Comparison of ENCODE assay signal across 18 mouse cellular contexts in genomic region chr7:79255752-79256151, GRCm38 (mm10). TPM values are rescaled to one million over a fixed set of nuclear protein-coding genes. Genes with fewer than 3 reads are reported as not detected.
A peak's percentile ranks its signal among the peaks of the same experiment; 100 is the strongest.
DNase-seq lines count a peak whose midpoint lies in the region; ATAC-seq and TF ChIP-seq lines count a peak whose summit lies in the region.
"Had no signal": no experiment of that assay in that cellular context is flagged by ENCODE, and none has a peak within 500 bp of the region (broad histone marks: within the 10 kb centered on the region; RNA-seq: fewer than 3 reads in every experiment).

No protein-coding gene starts in this region.

- no peaks in the 10 kb centered on the region for H3K9me3 ChIP-seq in liver, embryonic 14.5 days (ENCODE audit: control insufficient read depth, low read length)
- H3K9me3 ChIP-seq in liver, embryonic 11.5 days (ENCODE audit: control insufficient read depth, low read length) = no peaks in the 10 kb centered on the region
- no peaks in the 10 kb centered on the region for H3K9me3 ChIP-seq in G1E (replicated peaks)
- no peaks in the 10 kb centered on the region for H3K9me3 ChIP-seq in liver, embryonic 16.5 days (replicated peaks; ENCODE audit: control insufficient read depth, low read length)
- H3K9me3 ChIP-seq in hindbrain, embryonic 14.5 days (ENCODE audit: control insufficient read depth, low read length) = no peaks in the 10 kb centered on the region
- H3K9me3 ChIP-seq: embryonic facial prominence, embryonic 15.5 days; forebrain, embryonic 13.5 days; hindbrain, embryonic 13.5 days; limb, embryonic 12.5 days; stomach, embryonic 15.5 days had no signal

- no peak for TF ChIP-seq POLR2A in cerebellum, adult 2 months (IDR thresholded peaks at IDR 0.05; ENCODE audit: borderline replicate concordance, insufficient read depth, low read length)

- ATAC-seq in liver, embryonic 14.5 days (ENCODE audit: insufficient read depth) = no peak
- ATAC-seq in liver, embryonic 11.5 days (replicated peaks; ENCODE audit: low FRiP score) = no peak
- no peak for ATAC-seq in G1E (ENCODE audit: extremely low read depth, insufficient number of reproducible peaks, low FRiP score, poor library complexity, severe bottlenecking)
- ATAC-seq in liver, embryonic 16.5 days (ENCODE audit: low read depth) = no peak
- no peak for ATAC-seq in activated CD4-positive, CD25-positive, alpha-beta regulatory T cell, adult 4 months
- ATAC-seq in hindbrain, embryonic 14.5 days (ENCODE audit: low FRiP score) = no peak
- ATAC-seq: forebrain, embryonic 13.5 days had no signal

- TF ChIP-seq EP300 in liver, embryonic 14.5 days (IDR thresholded peaks at IDR 0.05; ENCODE audit: low read depth) = no peak

- no peaks in the 10 kb centered on the region for H3K36me3 ChIP-seq in liver, embryonic 14.5 days (replicated peaks; ENCODE audit: control insufficient read depth, insufficient read depth, low read depth)
- H3K36me3 ChIP-seq in liver, embryonic 11.5 days (ENCODE audit: control insufficient read depth, insufficient read depth, low read length) = no peaks in the 10 kb centered on the region
- H3K36me3 ChIP-seq in G1E (replicated peaks) = no peaks in the 10 kb centered on the region
- H3K36me3 ChIP-seq in liver, embryonic 16.5 days (ENCODE audit: control insufficient read depth, insufficient read depth) = no peaks in the 10 kb centered on the region
- H3K36me3 ChIP-seq in hindbrain, embryonic 14.5 days (replicated peaks; ENCODE audit: control insufficient read depth, insufficient read depth) = no peaks in the 10 kb centered on the region
- H3K36me3 ChIP-seq: embryonic facial prominence, embryonic 15.5 days; hindbrain, embryonic 13.5 days; limb, embryonic 12.5 days; stomach, embryonic 15.5 days had no signal

- no peaks in the 10 kb centered on the region for H3K27me3 ChIP-seq in cerebellum, adult 2 months (ENCODE audit: control insufficient read depth, insufficient read depth, low read length)
- no peaks in the 10 kb centered on the region for H3K27me3 ChIP-seq in liver, embryonic 14.5 days (ENCODE audit: control insufficient read depth, insufficient read depth, low read length)
- no peaks in the 10 kb centered on the region for H3K27me3 ChIP-seq in liver, embryonic 11.5 days (replicated peaks; ENCODE audit: control insufficient read depth, insufficient read depth, low read length)
- peaks cover 30% of the 10 kb centered on the region for H3K27me3 ChIP-seq in G1E (ENCODE audit: insufficient read depth, low read length)
- H3K27me3 ChIP-seq in liver, embryonic 16.5 days (ENCODE audit: control insufficient read depth, insufficient read depth, low read depth, low read length) = no peaks in the 10 kb centered on the region
- no peaks in the 10 kb centered on the region for H3K27me3 ChIP-seq in hindbrain, embryonic 14.5 days (ENCODE audit: control insufficient read depth, insufficient read depth, low read length)
- H3K27me3 ChIP-seq: embryonic facial prominence, embryonic 15.5 days; forebrain, embryonic 13.5 days; hindbrain, embryonic 13.5 days; limb, embryonic 12.5 days; stomach, embryonic 15.5 days had no signal

- H3K27ac ChIP-seq in cerebellum, adult 2 months (ENCODE audit: insufficient read depth, low read length) = no peak overlapping the region
- no peak overlapping the region for H3K27ac ChIP-seq in liver, embryonic 14.5 days
- H3K27ac ChIP-seq in liver, embryonic 11.5 days (ENCODE audit: low read depth, low read length) = no peak overlapping the region
- 0 out of 2 replicates have a peak overlapping the region, but pooled peaks have one; percentile 16 for H3K27ac ChIP-seq in liver, embryonic 16.5 days (ENCODE audit: low read length)
- no peak overlapping the region for H3K27ac ChIP-seq in hindbrain, embryonic 14.5 days
- H3K27ac ChIP-seq: embryonic facial prominence, embryonic 15.5 days; forebrain, embryonic 13.5 days; hindbrain, embryonic 13.5 days; limb, embryonic 12.5 days; stomach, embryonic 15.5 days had no signal

- DNase-seq in cerebellum, adult 2 months = no peak
- DNase-seq in cerebellum, postnatal 4 days (ENCODE audit: low spot score in 2 of 2) = no peak
- DNase-seq in liver, embryonic 14.5 days (ENCODE audit: low read depth in 3 of 3, low spot score in 3 of 3) = no peak
- DNase-seq in liver, embryonic 11.5 days (ENCODE audit: low spot score) = no peak
- DNase-seq in G1E (ENCODE audit: low spot score) = no peak
- DNase-seq in hindbrain, embryonic 14.5 days (ENCODE audit: low spot score) = no peak
- DNase-seq: cerebellum, adult 11 months; kidney, adult 18-20 months; spleen, adult 18-20 months; thymus, postnatal 36 days had no signal

- TF ChIP-seq CTCF in cerebellum, adult 2 months (IDR thresholded peaks at IDR 0.05; ENCODE audit: borderline replicate concordance, insufficient read depth, low read depth, low read length) = 0 out of 2 replicates have a peak, but pooled peaks have one; percentile 16
- TF ChIP-seq CTCF in liver, embryonic 14.5 days (IDR thresholded peaks at IDR 0.05; ENCODE audit: low read depth) = peak; percentile 65
- TF ChIP-seq CTCF in G1E (IDR thresholded peaks at IDR 0.05; ENCODE audit: low read depth, low read length) = peak; percentile 15; the same call in 1 of the 2 replicates

- H3K4me3 ChIP-seq in cerebellum, adult 2 months (replicated peaks; ENCODE audit: insufficient read depth, low read depth, low read length) = no peak overlapping the region
- no peak overlapping the region for H3K4me3 ChIP-seq in liver, embryonic 14.5 days (ENCODE audit: insufficient read depth in 1 of 2, low read depth in 2 of 2, low read length in 2 of 2)
- no peak overlapping the region for H3K4me3 ChIP-seq in liver, embryonic 11.5 days (ENCODE audit: low read depth, low read length)
- no peak overlapping the region for H3K4me3 ChIP-seq in G1E (ENCODE audit: low read depth, low read length)
- no peak overlapping the region for H3K4me3 ChIP-seq in liver, embryonic 16.5 days (ENCODE audit: low read depth, low read length)
- H3K4me3 ChIP-seq in hindbrain, embryonic 14.5 days (replicated peaks; ENCODE audit: low read length) = no peak overlapping the region
- H3K4me3 ChIP-seq: embryonic facial prominence, embryonic 15.5 days; forebrain, embryonic 13.5 days; hindbrain, embryonic 13.5 days; limb, embryonic 12.5 days; stomach, embryonic 15.5 days had no signal

- H3K4me2 ChIP-seq in liver, embryonic 14.5 days (ENCODE audit: low read depth) = no peak overlapping the region
- no peak overlapping the region for H3K4me2 ChIP-seq in liver, embryonic 11.5 days
- H3K4me2 ChIP-seq in liver, embryonic 16.5 days (ENCODE audit: low read depth, low read length) = no peak overlapping the region
- no peak overlapping the region for H3K4me2 ChIP-seq in hindbrain, embryonic 14.5 days (replicated peaks)
- H3K4me2 ChIP-seq: embryonic facial prominence, embryonic 15.5 days; forebrain, embryonic 13.5 days; hindbrain, embryonic 13.5 days; limb, embryonic 12.5 days; midbrain, embryonic 11.5 days; stomach, embryonic 15.5 days had no signal

- 78% methylated on average over 10 of the region's 10 CpGs for WGBS in cerebellum, adult 2 months
- 70% methylated on average over 10 of the region's 10 CpGs for WGBS in liver, embryonic 14.5 days (ENCODE audit: insufficient replicate concordance)
- WGBS in liver, embryonic 11.5 days = 84% methylated on average over 10 of the region's 10 CpGs
- WGBS in liver, embryonic 16.5 days (ENCODE audit: insufficient replicate concordance) = 77% methylated on average over 10 of the region's 10 CpGs
- 86% methylated on average over 10 of the region's 10 CpGs for WGBS in hindbrain, embryonic 14.5 days

- H3K9ac ChIP-seq in liver, embryonic 14.5 days (replicated peaks) = no peak overlapping the region
- H3K9ac ChIP-seq in liver, embryonic 11.5 days (ENCODE audit: low read depth, low read length) = no peak overlapping the region
- H3K9ac ChIP-seq in liver, embryonic 16.5 days (ENCODE audit: low read depth, low read length) = no peak overlapping the region
- H3K9ac ChIP-seq in hindbrain, embryonic 14.5 days = no peak overlapping the region
- H3K9ac ChIP-seq: embryonic facial prominence, embryonic 15.5 days; forebrain, embryonic 13.5 days; hindbrain, embryonic 13.5 days; limb, embryonic 12.5 days; stomach, embryonic 15.5 days had no signal

- H3K4me1 ChIP-seq in cerebellum, adult 2 months (ENCODE audit: control insufficient read depth, insufficient read depth, low read length) = 0 out of 2 replicates have a peak, but pooled peaks cover 3% of the 10 kb centered on the region
- peaks cover 0 to 21% of the 10 kb centered on the region in 2 experiments; a peak in 2 of 4 replicates for H3K4me1 ChIP-seq in liver, embryonic 14.5 days (replicated peaks; ENCODE audit: control insufficient read depth in 2 of 2, insufficient read depth in 2 of 2, low read length in 1 of 2)
- H3K4me1 ChIP-seq in liver, embryonic 11.5 days (replicated peaks; ENCODE audit: control insufficient read depth, insufficient read depth, low read length) = no peaks in the 10 kb centered on the region
- H3K4me1 ChIP-seq in G1E (ENCODE audit: insufficient read depth, low read depth, low read length) = peaks cover 6% of the 10 kb centered on the region
- peaks cover 18% of the 10 kb centered on the region for H3K4me1 ChIP-seq in liver, embryonic 16.5 days (ENCODE audit: control insufficient read depth, low read depth, low read length)
- H3K4me1 ChIP-seq in hindbrain, embryonic 14.5 days (replicated peaks; ENCODE audit: control insufficient read depth, insufficient read depth, low read length) = no peaks in the 10 kb centered on the region
- H3K4me1 ChIP-seq: embryonic facial prominence, embryonic 15.5 days; forebrain, embryonic 13.5 days; hindbrain, embryonic 13.5 days; limb, embryonic 12.5 days; stomach, embryonic 15.5 days had no signal

RNA-seq across cellular contexts. Expression of gene Abhd2, which starts 17.2 kb away (rescaled TPM):
- polyA plus RNA-seq in cerebellum, adult 2 months (2012; rRNA removed) = 22.0 and 25.3 TPM in 2 replicates
- 5.6 and 6.0 TPM in 2 replicates for polyA plus RNA-seq in liver, embryonic 14.5 days (2012; rRNA removed)
- polyA plus RNA-seq in liver, embryonic 14.5 days (2014; fragmentation: Nextera tagmentation; extraction: Ambion mirVana) = 11.4 TPM in 2 replicates
- 11.5 and 13.4 TPM in 2 replicates for polyA plus RNA-seq in liver, embryonic 11.5 days (2014; fragmentation: Nextera tagmentation; extraction: Ambion mirVana)
- 68.8 and 69.2 TPM in 2 replicates for total RNA-seq in G1E (2014; fragmentation: Nextera tagmentation)
- 31.9 and 33.8 TPM in 2 replicates for total RNA-seq in G1E (2017)
- polyA plus RNA-seq in G1E (2012) = 8.3 and 9.1 TPM in 2 replicates
- 13.1 and 14.4 TPM in 2 replicates for polyA plus RNA-seq in liver, embryonic 16.5 days (2015; fragmentation: Nextera tagmentation; extraction: Ambion mirVana)
- 10 to 100 TPM; 16.9 to 27.7 TPM for polyA plus RNA-seq in activated CD4-positive, CD25-positive, alpha-beta regulatory T cell, adult 4 months (2017; shearing (Covaris generic))
- 25.1 and 26.8 TPM in 2 replicates for polyA plus RNA-seq in hindbrain, embryonic 14.5 days (2014; fragmentation: Nextera tagmentation; extraction: Ambion mirVana)

Comparison
In these comparisons a context has a peak if more than half of its experiments do, and no peak if none do; other contexts are left out.
1. CTCF ChIP-seq: peak in every context shown above with its lines; median percentile 65 in liver, embryonic 14.5 days; 16 in cerebellum, adult 2 months; 15 in G1E.